Mouse (Mus musculus) lung, postnatal 10 days (tissue): ENCODE results near the gene Nav1.
A peak's percentile ranks its signal among the peaks of the same experiment; 100 is the strongest.

Source experiments
- DNase-seq: peaks from one replicate; pipeline ENCODE4 v3.0.0; 2021

The Nav1 gene

DNA sequence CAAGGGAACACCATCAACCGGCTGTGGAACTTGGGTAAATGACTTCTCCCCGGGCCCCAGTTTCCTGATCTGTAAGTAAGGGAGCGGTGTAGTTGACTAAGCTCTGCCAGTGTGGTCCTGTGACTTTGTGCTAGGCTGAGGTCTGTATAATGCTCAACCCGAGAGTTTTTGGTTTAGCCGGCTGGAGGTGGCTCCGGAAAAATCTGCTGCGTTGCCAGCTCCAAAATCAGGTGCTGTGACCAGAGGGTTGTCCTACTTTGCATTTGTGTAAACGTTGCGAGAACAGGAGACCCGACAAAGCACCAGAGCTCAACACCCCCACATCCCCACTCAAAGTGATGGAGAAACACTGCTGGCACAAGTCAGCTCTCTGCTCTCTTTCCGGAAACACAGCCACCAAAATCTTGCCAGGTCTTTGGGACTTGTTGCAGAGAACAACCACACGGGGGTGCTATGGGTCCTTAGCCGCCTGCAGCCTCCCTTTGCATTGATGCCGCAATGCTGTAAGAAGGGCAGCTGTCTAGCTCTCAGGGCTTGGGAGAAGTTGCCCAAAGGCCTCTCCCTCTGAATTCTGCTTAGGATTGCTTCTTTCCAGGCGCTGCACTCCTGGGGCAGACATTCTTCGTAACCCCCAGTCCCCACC lies 62.5 kb downstream of the Nav1 start:
- DNase-seq, result peak; percentile 92

DNA sequence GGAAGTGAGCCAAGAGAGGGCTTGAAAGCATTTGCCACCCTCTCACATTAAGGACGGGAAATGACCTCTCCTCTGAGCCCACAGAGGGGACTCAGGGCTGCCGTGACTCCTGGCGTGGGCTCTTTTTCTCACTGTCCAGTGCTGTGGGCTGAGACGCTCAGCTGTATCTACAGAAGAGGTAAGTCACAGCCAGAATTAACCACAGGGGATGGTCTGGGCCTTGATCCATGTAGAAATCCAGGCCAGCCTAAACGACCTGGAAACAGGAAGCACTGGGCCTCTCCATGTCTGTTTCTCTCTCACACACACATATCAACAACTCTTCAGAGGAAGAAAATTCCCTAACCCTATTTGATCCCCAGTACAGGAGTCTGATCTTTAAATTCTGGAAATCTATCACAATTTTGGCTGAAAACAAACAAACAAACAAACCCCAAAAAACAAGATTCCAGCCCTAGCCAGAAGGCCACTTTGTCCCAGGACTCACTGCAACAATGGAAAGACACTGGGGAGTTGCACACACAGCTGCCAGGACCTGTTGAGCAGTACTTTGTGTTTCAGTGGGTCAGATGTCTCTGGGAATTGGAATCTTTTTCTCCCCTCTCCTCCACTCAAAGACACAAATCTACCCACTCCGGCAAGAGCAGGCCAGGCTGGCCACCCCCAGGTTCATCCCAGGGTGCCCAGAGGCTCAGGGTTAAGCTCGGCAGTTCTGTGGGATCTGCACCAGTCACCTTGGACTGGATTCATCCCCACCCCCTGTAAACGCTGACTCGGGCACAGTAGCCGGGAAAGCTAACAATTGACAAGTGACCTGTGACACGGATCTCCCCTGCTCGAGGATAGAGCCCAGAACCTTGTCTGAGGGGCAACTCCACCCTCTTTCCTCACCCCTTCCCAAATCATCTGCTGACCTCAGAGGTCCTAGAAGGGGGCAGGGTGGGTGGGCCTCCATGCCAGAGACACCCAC lies 64.0 kb downstream of the Nav1 start:
- DNase-seq, result no peak

DNA sequence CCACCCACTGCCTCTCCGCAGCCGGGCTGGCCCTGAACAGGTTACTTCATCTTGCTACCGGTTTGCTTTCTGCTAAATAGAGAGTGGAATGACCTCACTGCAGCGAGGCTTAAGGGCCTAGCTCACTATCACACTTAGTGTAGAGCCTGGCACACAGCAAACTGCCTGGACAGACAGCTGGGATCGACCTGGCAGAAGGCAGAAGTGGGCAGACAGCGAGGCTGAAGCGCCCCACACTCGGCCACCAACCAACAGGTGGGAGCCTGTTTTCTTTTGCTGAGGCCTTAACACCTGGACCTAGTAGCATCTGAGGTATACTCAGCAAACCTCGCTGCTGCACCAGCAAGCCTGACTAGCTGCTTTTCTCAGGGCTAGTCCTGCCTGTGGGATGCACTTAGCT lies 65.0 kb downstream of the Nav1 start:
- DNase-seq, result no peak

DNA sequence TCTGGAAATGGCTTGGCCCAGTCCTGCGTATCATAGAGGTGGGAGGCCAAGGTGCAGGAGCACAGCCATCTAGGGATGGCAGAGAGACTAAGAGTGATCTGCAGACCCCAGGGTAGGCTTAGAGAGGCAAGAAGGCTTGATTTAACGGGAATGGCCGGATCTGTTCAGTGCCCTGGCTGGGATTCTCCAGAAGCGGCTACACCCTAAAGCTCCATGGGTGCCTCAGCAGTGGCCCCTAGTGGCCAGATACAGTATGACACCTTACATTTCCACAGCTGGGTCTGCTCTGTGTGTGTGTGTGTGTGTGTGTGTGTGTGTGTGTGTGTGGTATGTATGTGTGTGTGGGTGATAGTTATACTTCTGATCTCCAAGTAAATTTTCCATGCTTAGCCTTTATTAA lies 66.8 kb downstream of the Nav1 start:
- DNase-seq, result peak; percentile 96

DNA sequence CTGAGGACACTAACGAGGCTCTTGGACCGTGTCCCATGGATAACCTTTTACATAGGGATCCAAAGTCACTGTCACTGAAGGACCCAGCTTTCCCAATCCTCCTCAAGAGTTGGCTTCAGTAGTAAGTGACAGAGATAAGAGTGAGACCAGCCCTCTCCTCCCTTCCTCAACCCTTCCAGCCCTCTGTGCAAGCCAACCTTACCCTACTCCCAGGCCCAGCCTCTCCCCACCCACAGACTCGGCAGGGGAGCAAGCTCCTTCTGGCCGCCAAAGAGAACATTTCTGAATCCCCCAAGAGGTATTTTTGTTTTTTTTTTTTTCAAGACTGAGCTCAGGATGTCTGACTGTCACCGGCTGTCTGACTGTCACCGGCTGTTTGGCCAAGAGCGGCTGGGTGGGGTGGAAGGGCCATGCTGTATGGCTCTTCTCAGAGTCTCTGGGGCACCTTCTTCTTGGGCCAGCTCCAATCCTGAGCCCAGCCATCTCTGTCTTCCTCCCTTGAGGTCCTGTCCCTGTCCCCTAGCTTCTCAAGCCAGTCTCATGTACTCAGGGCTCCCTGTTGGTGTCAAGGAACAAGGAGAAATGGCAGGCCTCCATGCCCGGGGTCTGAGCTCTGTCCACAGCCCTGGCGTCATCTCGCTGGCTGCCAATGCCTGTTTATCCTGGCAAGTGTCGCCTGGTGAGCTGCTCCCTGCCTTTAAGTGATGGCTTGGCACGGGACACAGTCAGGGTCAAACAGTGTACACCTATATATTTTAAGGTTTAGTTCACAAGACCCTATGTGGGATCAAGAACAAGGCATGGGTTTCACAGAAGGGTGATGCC lies 68.4 kb downstream of the Nav1 start:
- DNase-seq, result no peak

DNA sequence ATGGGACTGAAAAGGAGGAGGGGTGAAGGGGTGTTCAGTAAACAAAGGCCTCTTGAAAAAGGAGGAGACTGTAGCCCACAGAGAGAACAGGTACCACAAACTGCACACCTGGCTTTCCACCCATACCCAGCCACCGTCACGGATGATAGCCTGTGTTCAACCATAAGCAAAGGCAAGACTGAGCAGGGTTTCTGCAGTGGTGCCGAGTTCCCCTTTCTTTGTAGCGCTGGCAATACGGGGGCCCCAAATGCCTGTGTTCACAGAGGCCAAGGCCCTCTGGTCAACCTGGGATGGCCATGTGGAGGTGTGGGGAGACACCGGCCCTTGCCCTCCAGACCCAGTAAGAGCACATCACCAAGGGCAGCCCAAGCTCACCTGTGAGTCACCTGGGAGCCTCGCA lies 70.3 kb downstream of the Nav1 start:
- no peak for DNase-seq

GRCm38 (mm10) chr1:135536326-135536725 lies 70.8 kb downstream of the Nav1 start:
- DNase-seq, result peak; percentile 79

DNA sequence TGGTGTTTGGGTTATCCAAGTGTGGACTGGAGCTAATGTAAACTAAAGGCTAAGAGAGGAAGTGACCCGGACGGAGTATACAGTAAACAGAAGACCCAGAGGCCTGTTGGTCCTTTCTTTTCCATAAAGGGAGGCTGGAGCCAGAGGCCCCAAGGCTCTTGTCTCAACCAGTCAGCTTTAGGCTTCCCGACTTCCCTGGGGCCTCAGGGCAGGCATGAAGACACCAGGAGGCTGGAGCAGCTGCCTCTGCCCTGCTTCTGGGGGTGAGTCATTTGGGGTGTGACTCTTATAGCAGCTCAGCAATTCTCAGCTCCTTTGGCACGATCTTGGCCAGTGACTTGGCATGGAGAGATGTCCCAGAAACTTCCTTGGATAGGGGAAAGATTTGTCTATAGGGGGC lies 71.8 kb downstream of the Nav1 start:
- peak; percentile 85 for DNase-seq

DNA sequence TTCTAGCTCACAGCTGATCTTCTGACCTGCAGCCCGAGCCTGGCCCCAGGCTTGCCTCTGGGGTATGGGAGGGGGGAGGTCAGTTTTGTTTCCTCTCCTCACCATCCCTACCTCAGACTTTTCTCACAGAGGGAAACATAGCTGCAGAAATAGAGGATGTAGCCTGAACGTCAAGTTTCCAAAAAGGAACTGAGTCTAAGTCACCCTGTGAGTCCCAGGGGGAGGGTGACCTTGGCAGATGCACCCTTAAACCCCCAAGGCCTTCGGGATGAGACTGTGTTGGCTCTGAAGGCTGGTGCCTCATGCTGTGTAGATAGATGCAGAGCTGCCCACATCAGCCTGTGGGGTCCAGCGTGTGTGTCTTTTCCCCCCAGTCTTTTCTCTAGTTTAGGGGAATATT lies 72.3 kb downstream of the Nav1 start:
- DNase-seq, result no peak

GRCm38 (mm10) chr1:135534070-135534469 lies 73.0 kb downstream of the Nav1 start:
- DNase-seq, result no peak

GRCm38 (mm10) chr1:135532383-135532782 lies 74.7 kb downstream of the Nav1 start:
- DNase-seq, result no peak

DNA sequence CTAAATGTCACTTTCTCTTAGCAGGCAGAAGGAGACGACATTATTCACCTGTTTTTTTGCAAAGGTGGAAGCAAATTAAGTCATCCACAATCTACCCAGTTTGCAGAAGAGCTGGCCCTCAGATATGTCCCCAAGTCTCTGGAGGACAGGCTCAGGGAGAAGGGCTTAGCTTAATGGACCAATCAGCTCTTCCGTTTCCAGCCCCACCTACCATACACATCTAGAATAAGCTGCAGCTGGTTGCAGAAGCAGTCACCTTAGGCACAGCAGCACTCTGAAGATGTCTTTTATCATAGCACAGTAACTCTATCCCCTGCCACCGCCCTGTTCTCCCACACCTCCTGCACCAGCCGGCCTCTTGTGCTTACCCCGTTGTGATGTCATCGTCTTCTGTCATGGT lies 75.1 kb downstream of the Nav1 start:
- DNase-seq, result no peak

DNA sequence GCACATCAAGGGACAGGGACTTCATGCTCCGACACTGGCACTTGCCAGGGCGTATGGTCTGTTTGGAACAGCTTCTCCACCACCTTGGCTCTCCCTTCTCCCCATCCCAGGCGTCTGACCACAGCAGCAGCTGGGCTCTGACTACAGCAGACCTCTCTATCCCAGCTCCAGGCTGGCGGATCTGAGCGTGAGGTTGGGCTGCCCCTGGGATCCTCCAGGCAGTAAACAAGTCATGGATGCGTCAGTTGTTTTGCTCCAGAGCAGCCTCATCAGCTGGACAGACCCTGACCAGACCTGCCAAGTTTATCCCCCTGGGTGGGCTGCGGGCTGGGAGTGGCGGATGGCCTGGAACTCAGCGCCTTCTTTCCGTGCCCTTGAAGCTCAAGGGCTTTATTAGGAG lies 76.0 kb downstream of the Nav1 start:
- DNase-seq, result peak; percentile 76

DNA sequence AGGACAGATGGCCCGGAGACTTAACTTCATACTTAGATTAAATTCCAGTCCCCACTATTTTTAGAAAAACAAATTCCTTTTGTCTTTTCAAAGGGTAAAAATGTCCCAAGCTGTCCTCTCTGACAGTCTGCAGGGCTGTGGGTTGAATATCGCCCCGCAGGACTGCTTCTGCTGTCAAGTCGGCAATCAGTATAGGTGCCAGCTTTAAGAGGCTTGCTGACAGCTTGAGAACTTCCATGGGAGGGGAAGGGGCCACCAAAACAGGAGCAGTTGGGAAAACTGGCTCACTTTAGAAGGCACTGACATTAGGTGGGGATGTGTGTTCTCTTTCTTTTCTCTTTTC lies 82.6 kb downstream of the Nav1 start:
- DNase-seq, result no peak

GRCm38 (mm10) chr1:135523780-135524517 lies 83.1 kb downstream of the Nav1 start:
- peak; percentile 44 for DNase-seq

GRCm38 (mm10) chr1:135523344-135523743 lies 83.8 kb downstream of the Nav1 start:
- DNase-seq, result no peak

DNA sequence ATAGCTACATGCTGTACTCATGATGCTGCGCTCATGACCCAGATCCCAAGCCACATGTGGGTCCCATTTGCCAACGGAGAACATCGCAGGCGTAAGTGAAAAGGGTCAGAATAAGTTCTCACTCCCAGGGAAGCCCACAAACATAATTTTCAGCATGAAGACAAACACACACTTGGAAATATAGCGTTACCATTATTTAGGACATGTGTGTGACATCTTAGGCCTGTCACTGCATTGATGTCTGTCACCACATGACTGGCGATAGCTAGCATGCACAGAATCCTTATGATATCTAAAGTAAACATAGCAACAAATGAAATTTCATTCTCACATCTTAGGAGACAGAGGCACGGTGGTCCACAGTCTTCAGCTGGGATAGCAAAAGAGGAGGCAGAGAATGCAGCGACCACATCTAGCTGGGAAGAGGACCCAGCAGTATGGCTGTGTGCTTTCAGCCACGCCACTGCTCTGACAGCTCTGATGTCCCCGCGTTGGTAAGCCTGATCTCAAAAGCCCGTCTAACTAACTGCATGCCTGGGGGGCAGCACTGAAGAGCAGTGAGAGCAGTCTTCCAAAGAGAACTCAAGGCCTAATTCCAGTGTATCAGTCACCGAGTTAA lies 86.4 kb downstream of the Nav1 start:
- no peak for DNase-seq

DNA sequence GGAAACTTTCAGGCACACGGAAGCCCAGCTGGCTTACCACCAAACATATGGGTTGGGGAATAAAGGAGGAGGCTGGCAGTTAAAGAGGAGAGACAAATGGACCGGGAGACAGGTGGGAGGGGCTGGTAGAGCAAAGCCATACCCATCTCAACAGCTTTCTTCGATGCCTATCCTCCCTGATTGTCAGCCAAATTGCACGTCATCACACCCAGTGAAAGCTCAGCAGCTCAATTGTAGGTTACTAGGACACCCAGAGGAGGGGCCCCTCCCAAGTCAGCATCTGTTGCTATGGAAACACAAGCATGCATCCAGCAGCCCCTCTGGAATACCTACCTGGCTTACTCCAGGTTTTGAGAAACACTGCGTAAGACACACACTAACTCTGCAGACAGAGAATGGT lies 88.4 kb downstream of the Nav1 start:
- DNase-seq, result no peak

- no peak for DNase-seq
Observed at GRCm38 (mm10) chr1:135517469-135517868, 89.6 kb downstream of the Nav1 start.

DNA sequence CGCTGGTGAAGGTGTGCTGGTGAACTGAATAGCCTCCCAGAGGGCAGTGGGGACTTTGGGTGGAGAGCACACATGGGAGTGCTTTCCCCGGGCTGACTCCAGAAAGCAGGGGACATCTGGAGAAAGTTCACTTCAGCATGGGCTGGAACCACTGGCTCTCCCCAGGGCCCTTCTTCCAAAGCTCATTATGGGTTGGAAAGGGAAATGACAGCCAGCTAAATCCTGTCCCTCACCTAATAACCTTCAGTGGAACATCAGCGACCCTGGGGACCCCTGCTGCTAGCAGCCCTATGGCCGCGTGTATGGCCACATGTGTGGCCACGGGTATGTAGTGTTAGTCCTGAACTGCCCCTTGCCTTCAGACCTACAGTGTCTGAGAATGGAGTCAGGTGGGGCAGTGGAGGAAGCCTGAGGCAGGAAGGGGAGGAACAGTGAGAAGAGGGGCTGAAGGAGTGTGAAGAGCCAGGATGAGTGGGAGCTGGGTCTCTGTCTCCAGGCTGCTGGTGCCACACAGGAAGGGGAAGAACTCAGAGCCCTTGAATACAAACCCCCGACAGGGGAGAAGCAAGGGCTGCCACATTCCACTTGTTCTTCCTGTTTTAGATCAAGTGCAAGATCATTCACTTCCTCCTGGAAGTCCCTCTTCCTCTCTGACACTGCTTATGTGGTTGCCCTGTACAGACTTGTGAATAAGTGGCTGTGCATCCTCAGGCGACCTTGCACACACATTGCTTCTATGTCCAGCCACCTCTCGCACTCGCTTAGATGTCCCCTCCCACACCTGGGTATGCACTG lies 90.4 kb downstream of the Nav1 start:
- no peak for DNase-seq

DNA sequence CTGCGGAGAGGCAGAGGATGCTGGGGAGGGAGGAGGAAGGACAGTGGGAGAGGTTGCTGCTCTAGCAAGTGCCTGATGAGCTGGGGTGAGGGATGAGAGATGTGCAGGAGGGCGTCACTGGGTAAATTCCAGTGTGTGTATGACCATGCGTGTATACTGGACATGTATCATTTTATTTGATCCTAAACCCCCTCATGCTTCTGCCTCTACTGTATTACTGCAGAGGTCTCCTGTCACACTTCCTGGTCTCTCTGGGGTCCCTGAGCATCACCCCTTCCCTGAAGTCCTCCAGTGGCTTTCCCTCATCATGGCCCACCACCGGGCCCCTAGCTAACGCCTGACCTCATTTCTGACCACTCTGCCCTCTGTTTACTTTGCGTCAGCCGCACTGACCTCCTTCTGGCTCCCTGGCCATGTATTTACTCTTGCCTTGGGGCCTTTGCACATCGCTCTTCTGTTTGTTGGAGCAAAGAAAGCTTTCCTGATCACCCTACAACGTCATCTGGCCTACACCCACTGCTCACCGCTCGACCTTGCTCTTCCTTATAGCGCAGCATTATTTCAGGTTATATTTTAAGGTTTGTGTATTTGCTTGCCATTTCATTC lies 91.4 kb downstream of the Nav1 start:
- DNase-seq, result no peak
